Mouse (Mus musculus) cerebellum, postnatal 14 days (tissue): ENCODE data around the gene Snx11.

Experiments used
- DNase-seq, 2 experiments: peaks; one replicate each; pipeline ENCODE4 v3.0.0; 2021; ENCODE audit warnings: mixed read lengths in 2 of 2

Snx11 gene

DNA sequence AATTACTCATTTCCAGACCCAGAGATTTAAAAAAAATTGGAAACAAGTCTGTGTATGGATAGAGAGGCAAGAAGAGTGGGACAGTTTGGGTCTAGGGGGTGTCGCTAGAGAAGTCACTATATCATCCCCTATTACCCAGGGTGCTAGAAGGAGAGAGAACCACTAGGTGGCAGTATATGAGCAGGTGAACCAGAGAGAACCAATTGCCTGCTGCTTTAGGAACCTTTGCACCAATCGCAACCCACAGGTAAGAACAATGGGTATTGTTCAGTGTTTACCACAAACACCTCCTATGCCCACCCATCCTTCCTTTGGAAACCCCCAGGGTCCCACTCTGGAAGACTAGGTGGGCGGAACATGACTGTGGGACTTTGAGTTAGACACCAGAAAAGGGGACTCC lies 17.3 kb downstream of the Snx11 start:
- DNase-seq = peak; percentile 72 to 77

DNA sequence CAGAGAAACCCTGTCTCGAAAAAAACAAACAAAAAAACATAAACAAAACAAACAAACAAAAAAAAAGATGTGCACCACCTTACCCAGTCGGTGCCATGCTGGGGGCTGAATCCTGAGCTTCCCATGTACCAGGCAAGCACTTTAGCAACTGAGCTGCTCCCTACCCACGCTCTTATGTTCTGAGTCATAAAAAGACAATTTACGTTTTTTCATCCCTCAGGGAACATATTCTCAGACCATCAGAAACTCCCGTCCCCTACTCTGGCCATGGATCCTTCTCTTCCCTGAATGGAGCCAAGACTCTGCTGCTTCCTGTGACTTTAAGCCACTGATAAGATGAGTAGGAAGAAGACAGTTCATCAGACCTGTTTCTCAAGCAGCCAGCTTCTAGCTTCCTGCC lies 19.0 kb downstream of the Snx11 start:
- DNase-seq = no peak

DNA sequence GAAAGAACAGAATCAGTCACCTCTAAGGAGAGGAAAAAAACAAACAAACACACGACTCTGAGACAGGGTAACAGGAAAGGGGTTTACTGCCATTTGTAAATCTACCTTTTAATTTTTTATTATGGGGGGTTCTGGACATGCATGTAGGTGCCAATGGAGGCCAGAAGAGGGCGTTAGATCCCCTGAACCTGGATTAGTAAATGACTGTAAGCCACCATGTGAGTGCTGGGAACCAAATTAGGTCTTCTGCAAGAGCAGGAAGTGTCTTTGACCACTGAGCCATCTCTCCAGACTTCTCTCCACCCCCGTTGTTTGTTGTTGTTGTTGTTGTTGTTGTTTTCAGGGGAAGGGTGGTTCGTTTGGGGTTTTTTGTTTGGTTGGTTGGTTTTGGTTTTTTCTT lies 19.9 kb downstream of the Snx11 start:
- DNase-seq = no peak

DNA sequence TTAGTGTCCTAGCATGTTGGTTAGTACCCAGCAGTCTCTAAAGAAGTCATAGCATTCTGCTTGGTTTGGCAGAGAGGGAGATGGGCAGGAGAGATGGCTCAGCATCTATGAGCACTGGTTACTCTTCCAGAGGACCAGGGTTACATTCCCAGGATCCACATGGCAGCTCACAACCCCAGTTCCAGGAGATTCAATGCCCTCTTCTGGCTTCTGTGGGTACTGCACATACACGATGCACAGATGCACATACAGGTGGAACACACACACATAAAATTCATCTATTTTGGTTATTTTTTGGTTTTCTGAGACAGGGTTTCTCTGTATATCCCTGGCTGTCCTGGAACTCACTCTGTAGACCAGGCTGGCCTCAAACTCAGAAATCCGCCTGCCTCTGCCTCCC lies 22.1 kb downstream of the Snx11 start:
- no peak for DNase-seq

DNA sequence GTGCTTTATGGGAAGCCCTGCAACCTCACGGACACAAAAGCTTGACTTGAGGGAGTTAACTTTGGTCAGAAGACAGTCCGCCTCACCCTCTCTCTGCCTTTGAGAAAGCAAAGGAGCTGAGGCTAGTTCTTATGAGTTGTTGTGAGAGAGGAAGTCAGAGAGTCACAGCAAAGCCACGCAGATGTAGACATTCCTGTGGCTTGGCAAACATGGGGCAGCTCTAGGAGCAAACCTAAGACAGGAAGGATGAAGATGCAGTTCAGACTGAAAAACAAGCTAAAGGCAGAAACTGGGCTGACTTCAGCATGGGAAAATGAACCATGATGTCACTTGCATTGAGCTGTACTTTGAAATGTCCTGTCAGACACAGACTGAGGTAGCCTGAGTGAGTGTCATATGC lies 29.8 kb downstream of the Snx11 start:
- DNase-seq = no peak

DNA sequence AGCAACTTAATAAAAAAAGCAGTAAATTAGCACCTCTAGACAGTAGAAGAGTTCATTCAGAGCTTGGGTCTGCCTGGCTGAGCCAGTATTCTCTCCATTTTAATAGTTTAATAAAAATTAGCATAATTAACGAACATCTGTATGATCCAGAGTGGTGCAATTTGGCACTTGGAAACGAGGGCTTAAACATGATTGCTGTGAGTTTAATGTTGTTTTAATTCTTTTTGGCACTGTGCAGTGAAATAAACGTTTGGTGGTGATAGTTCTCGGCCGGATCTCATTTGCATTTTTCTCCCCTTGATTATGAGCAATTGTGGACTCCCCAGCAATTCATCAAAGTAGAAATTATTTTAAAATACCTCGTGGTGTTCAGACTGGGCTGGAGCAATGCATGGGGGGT lies 30.7 kb downstream of the Snx11 start:
- DNase-seq = no peak

DNA sequence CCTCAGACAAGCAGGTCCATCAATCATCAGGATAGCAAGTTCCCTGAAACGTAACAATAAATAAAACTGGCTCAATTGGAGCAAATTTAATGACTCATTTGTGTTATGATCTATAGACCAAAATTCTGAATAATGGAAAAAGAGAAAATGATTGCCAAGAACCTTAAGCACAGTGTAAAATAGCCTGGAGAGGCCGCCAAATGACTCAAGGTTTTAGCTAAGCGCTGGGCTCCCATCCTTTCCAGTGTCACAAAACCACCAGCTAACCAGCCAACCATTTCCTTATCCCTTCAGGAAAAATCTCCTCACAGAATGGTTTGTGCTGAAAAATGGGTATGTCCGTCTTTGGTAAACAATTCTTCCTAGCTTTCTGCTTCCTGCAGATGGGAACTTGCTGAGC lies 33.5 kb downstream of the Snx11 start:
- no peak for DNase-seq

DNA sequence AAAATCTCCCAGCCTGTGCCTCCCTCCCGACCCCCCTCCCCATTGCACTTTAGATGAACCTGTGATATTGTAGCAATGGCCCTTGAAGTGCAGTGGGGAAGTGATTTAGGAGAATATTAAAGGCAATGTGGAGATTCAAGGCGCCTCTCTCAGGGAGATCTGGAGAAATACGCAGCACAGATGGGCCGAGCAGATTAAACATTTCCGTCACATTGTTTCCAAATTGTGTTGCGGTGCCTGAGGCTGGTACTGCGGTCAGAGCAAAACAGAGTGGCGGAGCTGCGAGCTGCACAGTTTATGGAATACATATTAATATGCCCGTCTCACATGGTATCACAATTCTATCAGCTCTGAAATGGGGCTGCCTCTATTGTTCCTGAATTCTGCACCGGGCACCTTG lies 34.4 kb downstream of the Snx11 start:
- no peak for DNase-seq

DNA sequence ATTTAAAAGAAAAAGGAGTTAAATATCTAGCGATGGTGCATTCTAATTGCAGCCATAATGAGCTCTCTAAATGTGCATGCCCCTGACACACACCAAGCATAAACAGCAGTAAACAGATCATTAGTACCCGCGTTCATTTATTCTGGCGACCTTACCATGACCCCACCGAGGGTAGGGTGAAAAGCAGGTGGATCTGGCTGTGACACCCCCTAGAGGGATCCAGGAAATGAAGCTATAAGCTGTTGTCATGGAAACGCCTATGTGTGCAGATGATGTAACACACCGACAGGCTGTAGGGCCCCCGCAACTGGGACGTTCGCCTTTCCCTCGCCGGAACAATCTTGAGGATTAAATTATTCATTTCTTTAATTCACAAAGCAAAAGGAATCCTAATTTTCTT lies 35.4 kb downstream of the Snx11 start:
- DNase-seq = no peak

DNA sequence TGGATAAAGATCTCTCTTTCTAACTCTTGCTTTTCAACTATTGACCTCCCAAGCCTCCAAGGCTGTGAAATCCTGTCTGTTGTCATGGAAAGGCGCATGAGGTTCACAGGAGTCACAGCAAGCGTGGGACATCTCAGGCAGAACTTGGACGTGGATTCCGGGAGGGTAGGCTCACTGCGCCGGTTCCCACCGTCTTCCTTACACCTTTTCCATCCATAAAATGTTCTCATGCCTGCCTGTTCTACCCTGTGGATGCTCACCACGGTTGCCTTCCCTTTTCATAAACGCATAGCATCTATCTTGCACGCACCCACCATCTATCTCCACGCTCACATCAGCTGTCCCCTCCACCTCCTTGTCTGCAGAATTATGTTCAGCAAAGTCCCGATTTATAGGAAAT lies 36.6 kb downstream of the Snx11 start:
- DNase-seq = no peak

DNA sequence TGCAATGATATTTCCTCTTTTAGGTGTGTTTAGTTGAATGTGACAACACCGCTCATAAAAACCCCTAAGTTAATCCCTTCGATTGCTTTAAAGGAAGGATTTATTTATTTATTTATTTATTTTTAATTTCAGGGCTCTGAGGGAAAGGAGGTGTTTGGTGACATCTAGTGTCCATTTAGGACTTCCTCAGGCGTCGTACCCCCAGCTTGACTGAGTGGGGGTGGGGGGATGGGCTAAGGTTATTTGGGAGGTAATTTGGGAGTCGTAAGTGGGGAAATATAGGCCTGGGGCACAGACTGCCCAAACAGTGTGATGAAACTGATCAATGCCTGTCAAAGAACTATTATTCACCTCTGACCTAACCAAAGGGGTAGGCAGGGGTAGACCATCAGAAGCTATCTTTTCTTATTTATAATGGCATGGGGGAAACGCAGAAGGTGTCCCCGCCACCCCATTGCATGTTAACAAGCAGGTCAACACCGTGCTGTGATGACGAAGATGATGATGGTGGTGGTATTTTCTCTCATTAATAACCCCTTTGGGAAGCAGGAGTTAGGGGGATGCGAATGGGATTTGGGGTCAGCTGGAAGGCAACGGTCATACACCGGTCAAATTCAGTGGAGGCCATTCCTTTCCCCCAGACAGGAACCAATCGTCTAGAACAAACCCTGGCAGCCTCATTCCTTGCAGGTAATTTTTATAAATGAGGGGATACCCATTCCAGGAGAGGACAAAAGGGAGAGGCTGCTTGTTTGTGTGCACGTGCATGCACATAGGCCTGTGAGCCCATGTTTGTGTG lies 39.5 kb downstream of the Snx11 start:
- no peak for DNase-seq

DNA sequence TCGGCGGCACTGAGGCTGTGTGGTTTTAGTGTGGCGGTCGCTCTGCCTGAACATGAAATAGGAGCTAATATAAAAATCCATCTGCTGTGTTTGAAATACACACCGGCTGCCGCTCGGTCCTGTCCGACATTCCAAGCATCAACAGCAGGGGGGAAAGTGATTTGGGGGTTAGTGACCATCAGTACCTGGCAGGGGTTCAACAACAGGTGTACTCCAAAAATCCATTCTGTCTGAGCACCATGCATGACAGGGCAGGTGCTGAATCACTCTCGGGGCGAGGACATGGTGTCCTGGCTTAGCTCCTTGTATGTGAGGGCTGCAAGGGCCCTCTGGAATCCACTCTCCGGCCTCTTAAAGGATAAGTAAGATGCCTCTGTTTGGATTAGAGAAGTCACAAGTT lies 41.0 kb downstream of the Snx11 start:
- DNase-seq = peak; percentile 67 to 70

DNA sequence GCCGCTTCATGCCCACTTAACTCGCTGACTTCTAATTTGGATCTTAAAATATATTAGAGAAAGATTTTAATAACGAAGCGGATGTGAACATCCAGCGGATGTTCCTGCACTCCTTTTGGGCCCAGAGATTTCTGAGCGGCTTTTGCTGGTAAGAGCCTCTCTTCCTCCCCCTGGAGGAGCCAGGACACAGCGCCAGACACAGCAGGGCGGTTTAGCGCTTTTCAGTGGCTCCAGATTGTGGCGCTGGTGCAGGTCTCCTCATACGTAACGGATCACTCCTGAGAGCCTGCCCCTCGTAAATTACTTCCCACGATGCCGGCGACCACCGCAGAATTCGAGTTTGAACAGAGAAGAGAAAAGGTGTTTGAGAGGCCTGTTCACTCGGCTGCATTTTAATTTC lies 41.5 kb downstream of the Snx11 start:
- peak; percentile 87 to 89 for DNase-seq

DNA sequence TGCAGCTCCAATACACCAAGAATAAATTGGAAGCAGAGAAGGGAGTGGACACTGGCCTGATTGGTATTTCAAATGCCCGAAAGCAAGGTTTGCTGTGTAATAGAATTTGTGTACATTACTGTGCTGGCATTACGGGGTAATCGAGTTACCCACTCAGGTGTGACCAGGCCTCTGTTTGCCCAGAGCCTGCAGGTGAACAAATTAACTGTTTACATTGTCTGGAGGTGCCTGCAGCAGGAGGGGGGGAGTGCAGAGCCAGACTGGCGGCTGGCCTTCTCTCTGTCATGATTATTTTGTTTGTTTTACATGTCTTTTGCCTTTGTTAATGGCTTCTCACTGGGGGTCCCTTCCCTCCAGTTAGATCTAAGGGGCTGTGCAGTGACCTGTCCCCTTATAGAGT lies 44.7 kb downstream of the Snx11 start:
- no peak for DNase-seq

DNA sequence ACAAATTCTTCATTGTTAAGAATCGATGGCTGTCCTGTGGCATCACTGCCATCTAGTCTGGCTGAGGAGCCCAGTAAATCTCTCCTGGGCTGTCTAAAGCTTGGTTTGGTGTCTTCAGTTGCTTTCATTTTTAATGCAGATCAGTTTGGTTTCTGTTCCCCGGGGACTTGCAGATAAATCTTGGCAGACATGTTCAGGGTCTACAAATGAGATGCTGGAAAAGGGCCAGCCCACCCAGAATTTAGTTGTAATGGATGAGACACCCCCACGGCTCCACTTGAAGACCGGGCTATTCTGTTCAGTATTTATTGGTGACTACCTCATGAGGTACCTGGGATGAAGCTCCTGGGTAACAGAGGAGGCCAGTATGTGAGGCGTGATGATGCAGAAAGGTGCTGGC lies 47.0 kb downstream of the Snx11 start:
- peak; percentile 18 to 33 for DNase-seq

DNA sequence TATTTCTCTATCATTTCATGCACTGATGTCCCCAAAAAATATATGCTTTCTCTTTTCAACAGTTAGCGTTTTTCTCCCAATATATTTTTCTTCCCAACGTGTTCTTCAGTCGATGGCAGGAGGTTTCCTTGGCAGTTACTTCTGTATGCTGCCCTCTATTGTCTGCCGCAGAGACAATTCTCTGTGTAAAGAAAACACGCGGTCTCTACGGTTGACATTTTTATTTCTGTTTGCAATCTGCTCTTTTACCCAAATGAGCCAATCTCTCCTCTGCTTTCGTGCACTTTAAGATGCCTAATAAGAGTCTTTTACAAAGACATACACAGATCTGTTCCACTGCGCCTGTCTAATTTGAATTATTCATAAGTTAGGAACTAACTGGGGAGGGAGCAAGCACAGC lies 47.9 kb downstream of the Snx11 start:
- peak; percentile 25 to 42 for DNase-seq

DNA sequence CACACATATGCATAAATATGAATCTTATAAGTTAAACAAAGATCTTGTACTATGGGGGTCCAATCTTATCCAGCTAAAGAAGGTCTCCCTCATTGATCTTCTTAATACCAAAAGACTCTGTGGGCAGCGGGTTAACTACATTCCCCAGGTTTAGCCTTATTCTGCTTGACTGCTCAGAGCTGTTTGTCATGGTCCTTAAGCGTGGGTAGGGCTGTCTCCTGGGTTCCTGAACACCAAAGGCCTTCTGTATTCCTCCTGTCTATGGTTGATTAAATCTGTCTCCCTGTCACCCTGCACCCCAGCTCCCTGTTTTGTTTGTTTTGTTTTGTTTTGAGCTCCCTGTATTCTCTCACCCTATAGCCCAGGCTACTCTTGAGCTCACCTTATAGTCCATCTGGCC lies 48.8 kb downstream of the Snx11 start:
- no peak for DNase-seq

DNA sequence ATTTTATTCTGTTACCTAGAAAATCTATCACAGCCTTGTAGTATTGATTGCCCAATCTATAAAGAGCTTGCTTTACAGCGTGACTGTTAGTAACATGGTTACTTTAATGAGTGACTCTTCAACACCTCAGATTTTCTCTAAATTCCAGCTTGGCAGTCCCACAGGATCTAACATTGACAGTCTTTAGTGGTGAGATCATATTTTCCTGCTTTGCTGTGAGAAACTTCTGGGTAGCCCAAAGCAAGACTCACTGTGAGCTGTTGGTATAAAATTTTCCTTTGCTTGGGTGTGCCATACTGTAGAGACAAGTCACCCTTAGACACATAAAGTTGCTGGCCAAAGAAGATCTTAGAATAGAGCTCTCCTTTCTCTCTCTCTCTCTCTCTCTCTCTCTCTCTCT lies 51.5 kb downstream of the Snx11 start:
- no peak for DNase-seq

DNA sequence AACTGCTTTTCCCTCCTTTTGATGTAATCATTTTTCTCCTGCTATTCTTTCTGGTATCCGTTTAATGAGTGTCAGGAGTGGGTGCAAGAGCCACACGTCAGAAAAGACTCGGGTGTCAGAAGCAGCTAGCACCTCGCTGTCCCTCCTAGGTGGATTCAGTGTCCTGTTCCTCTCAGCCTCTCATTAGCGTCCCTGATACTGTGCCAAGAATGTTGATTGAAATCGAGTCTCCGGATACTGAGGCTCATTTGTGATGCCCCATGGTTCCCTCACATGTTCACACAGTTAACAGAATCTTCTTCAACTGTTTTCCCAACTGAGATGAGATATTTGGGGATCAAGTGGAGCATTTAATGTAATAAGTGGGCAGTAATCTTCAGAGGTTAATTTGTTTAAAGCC lies 58.8 kb downstream of the Snx11 start:
- DNase-seq = no peak
